15 mouse cellular contexts compared by ENCODE assay signal in genomic region chr9:32830268-32830891, GRCm38 (mm10).
A peak's percentile ranks its signal among the peaks of the same experiment; 100 is the strongest.
DNase-seq lines count a peak whose midpoint lies in the region; ATAC-seq lines count a peak whose summit lies in the region.
"Had no signal": no experiment of that assay in that cellular context is flagged by ENCODE, and none has a peak within 500 bp of the region (broad histone marks: within the 10 kb centered on the region; RNA-seq: fewer than 3 reads in every experiment).

No protein-coding gene starts in this region.

- peak overlapping the region; percentile 64 for H3K27ac ChIP-seq in kidney, embryonic 15.5 days
- no peak overlapping the region for H3K27ac ChIP-seq in embryonic facial prominence, embryonic 10.5 days (replicated peaks)
- H3K27ac ChIP-seq in intestine, embryonic 15.5 days: peak overlapping the region; percentile 13; the same call in 1 of the 2 replicates
- H3K27ac ChIP-seq: forebrain, embryonic 13.5 days; hindbrain, embryonic 13.5 days; left cerebral cortex, adult 2 months; midbrain, embryonic 10.5 days had no signal

- intact Hi-C loops in left cerebral cortex, postnatal 25 days (cut with DNase I): no loop called here

- ATAC-seq in kidney, embryonic 15.5 days (replicated peaks; ENCODE audit: low FRiP score): no peak
- ATAC-seq in intestine, embryonic 15.5 days: peak; percentile 63; the same call in 1 of the 2 replicates
- ATAC-seq: forebrain, embryonic 13.5 days had no signal

- H3K4me1 ChIP-seq in kidney, embryonic 15.5 days: peaks cover 19% of the 10 kb centered on the region
- peaks cover 33% of the 10 kb centered on the region for H3K4me1 ChIP-seq in embryonic facial prominence, embryonic 10.5 days
- no peaks in the 10 kb centered on the region for H3K4me1 ChIP-seq in intestine, embryonic 15.5 days (replicated peaks)
- H3K4me1 ChIP-seq: forebrain, embryonic 13.5 days had no signal

- H3K4me2 ChIP-seq in kidney, embryonic 15.5 days: no peak overlapping the region
- no peak overlapping the region for H3K4me2 ChIP-seq in intestine, embryonic 15.5 days (replicated peaks)
- H3K4me2 ChIP-seq: forebrain, embryonic 13.5 days; hindbrain, embryonic 13.5 days had no signal

- H3K9me3 ChIP-seq in kidney, embryonic 15.5 days (replicated peaks): no peaks in the 10 kb centered on the region
- H3K9me3 ChIP-seq in embryonic facial prominence, embryonic 10.5 days: no peaks in the 10 kb centered on the region
- H3K9me3 ChIP-seq in intestine, embryonic 15.5 days: no peaks in the 10 kb centered on the region
- H3K9me3 ChIP-seq: forebrain, embryonic 13.5 days; hindbrain, embryonic 13.5 days; midbrain, embryonic 10.5 days had no signal

- H3K9ac ChIP-seq in kidney, embryonic 15.5 days: no peak overlapping the region
- no peak overlapping the region for H3K9ac ChIP-seq in intestine, embryonic 15.5 days
- H3K9ac ChIP-seq: forebrain, embryonic 13.5 days; hindbrain, embryonic 13.5 days had no signal

- no peaks in the 10 kb centered on the region for H3K36me3 ChIP-seq in kidney, embryonic 15.5 days
- H3K36me3 ChIP-seq in embryonic facial prominence, embryonic 10.5 days (replicated peaks): no peaks in the 10 kb centered on the region
- H3K36me3 ChIP-seq in intestine, embryonic 15.5 days: no peaks in the 10 kb centered on the region
- H3K36me3 ChIP-seq: hindbrain, embryonic 13.5 days; midbrain, embryonic 10.5 days had no signal

- no peak for DNase-seq in kidney, postnatal 25 days
- peak; percentile 23 for DNase-seq in MN1 (ENCODE audit: low spot score)
- DNase-seq in embryonic facial prominence, embryonic 10.5 days (ENCODE audit: low spot score): peak; percentile 34
- no peak for DNase-seq in cerebellum, postnatal 25 days
- no peak for DNase-seq in left cerebral cortex, postnatal 25 days (ENCODE audit: low spot score in 2 of 2)
- DNase-seq: adrenal gland, postnatal 36 days; cerebellum, adult 11 months; gastrocnemius, postnatal 25 days; thymus, postnatal 25 days had no signal

- WGBS in kidney, embryonic 15.5 days: 25% methylated on average over 2 of the region's 2 CpGs
- WGBS in embryonic facial prominence, embryonic 10.5 days: 45% methylated on average over 2 of the region's 2 CpGs
- WGBS in intestine, embryonic 15.5 days: 15% methylated on average over 2 of the region's 2 CpGs

- H3K27me3 ChIP-seq in kidney, embryonic 15.5 days: no peaks in the 10 kb centered on the region
- H3K27me3 ChIP-seq in embryonic facial prominence, embryonic 10.5 days (replicated peaks; ENCODE audit: low read depth, poor library complexity, severe bottlenecking): no peaks in the 10 kb centered on the region
- no peaks in the 10 kb centered on the region for H3K27me3 ChIP-seq in intestine, embryonic 15.5 days (replicated peaks)
- H3K27me3 ChIP-seq: forebrain, embryonic 13.5 days; hindbrain, embryonic 13.5 days had no signal

- no peak overlapping the region for H3K4me3 ChIP-seq in kidney, embryonic 15.5 days (replicated peaks)
- H3K4me3 ChIP-seq in embryonic facial prominence, embryonic 10.5 days: no peak overlapping the region
- no peak overlapping the region for H3K4me3 ChIP-seq in intestine, embryonic 15.5 days (replicated peaks)
- H3K4me3 ChIP-seq: forebrain, embryonic 13.5 days; hindbrain, embryonic 13.5 days; left cerebral cortex, adult 2 months; midbrain, embryonic 10.5 days had no signal

Comparison
In these comparisons a context has a peak if more than half of its experiments do, and no peak if none do; other contexts are left out.
1. DNase-seq: peak in MN1 (single experiment) and embryonic facial prominence, embryonic 10.5 days (single experiment); none in kidney, postnatal 25 days (0 of 2), cerebellum, postnatal 25 days (0 of 2) and left cerebral cortex, postnatal 25 days (0 of 2).